Mouse (Mus musculus) 3T3-L1 (cell line): Measurements from ENCODE around the gene Mad2l2.
"Not testable (repeated sequence)": the region's sequence is repeated elsewhere in the genome, so short reads cannot be mapped to it uniquely, and the experiment has no call there.

Experiments used
- DNase-seq: peaks from one replicate; pipeline ENCODE4 v3.0.0-alpha.2; 2015; ENCODE audit warnings: low read depth, low spot score

Gene Mad2l2

DNA sequence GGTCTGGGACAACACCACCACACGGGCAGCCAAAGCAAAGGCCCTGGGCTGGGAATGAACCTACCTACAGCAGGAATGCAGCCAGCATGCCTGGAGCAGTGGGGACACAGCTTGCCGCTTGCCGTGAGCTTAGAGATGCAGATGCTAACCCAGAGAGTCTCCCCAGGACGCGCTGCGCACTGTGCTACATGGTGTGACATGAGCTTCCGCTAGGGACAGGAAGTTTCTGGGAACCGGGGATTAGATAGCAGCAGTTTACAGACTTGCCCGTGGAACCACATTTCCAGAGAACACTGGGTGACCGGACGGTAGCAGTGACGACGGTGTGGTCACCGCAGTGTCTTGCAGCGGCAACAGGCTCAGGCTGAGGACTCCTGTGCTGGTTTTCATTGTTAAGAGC, 39.4 kb downstream of the Mad2l2 start:
- no peak for DNase-seq

GRCm38 (mm10) chr4:148170842-148171241, 40.7 kb downstream of the Mad2l2 start:
- peak; percentile 69 for DNase-seq

DNA sequence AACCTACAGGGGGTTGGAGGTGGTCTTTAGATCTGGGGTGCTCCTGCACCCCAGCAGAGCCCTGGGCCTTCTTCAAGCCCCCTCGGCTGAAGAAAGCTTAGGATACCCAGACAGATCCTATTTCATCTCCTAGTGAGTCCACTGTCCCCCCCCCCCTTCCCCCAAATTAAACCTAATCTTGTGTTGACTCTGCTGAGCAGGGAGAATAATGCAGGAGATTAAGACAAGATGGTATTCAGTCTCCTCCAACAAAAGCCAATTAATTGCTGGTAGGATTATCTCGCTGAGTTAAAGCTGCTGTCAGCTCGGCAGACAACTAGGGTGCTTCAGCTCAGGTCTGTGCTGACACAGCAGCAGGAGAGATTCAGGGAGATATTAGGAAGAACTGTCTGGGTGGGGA, 41.1 kb downstream of the Mad2l2 start:
- no peak for DNase-seq

GRCm38 (mm10) chr4:148173811-148174494, 43.8 kb downstream of the Mad2l2 start:
- DNase-seq = no peak

GRCm38 (mm10) chr4:148174495-148174862, 44.3 kb downstream of the Mad2l2 start:
- DNase-seq = no peak

- DNase-seq = not testable (repeated sequence)
Measured at GRCm38 (mm10) chr4:148176603-148177002, 46.4 kb downstream of the Mad2l2 start.

DNA sequence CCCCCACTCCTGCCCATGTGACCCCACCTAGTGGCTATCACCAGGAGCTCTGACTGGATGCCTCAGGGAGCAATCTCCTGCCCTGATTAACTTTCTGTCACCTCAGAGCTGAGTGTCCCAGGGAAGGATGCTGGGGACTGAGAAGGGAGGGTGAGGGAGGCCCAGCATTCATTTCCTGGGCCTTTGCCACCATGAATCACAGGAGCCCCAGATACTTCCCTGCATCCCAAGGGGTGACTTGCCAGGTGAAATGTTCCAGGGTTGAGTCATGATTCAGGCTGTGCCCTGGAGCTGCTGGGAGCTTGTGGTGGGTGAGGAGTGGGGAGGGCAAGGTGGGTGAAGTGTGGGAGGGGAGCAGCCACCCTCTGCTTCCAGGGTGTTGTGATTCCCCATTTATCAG, 47.5 kb downstream of the Mad2l2 start:
- peak; percentile 55 for DNase-seq

DNA sequence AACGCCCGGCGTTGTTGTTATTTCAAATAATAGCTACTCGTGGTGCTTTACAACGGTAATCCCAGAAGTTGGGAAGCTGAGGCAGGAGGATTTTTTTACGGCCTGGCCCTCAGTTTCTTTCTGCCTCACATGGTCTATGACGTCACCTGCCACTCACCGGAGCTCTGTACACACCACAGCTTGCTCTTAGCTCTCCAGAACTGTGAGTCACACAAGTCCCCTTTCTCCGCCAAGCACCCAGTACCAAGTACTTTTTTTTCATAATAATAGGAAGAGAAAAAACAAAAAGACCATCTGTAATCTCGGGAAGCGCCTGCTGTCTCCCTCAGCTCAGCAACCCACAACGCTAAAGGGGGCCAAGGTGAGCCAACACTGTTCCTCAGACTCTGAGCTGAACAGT, 51.3 kb downstream of the Mad2l2 start:
- peak; percentile 40 for DNase-seq

GRCm38 (mm10) chr4:148182363-148182762, 52.2 kb downstream of the Mad2l2 start:
- DNase-seq = no peak

GRCm38 (mm10) chr4:148184564-148184963, 54.4 kb downstream of the Mad2l2 start:
- no peak for DNase-seq

GRCm38 (mm10) chr4:148185819-148186218, 55.6 kb downstream of the Mad2l2 start:
- DNase-seq = peak; percentile 13

- not testable (repeated sequence) for DNase-seq
Measured at GRCm38 (mm10) chr4:148188767-148189166, 58.6 kb downstream of the Mad2l2 start.

- no peak for DNase-seq
Measured at GRCm38 (mm10) chr4:148192707-148193245, 62.6 kb downstream of the Mad2l2 start.

DNA sequence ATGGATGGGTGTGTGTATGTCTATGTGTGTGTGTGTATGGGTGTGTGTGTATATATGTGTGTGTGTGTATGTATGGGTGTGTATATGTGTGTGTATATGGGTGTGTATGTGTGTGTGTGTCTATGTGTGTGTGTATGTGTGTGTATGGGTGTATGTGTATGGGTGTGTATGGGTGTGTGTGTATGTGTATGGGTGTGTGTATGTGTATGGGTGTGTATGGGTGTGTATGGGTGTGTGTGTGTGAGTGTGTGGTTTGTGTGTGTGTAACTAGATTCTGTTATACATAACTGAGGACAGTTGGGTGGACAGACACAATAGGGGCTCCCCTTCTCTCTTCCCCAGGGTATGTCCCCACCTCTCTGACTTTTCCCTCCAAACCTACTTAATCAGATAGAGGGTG, 64.2 kb downstream of the Mad2l2 start:
- no peak for DNase-seq
